Mouse (Mus musculus) gastrocnemius, adult 18-20 months (tissue): ENCODE results near the gene Smyd2. TPM values are rescaled to one million over a fixed set of nuclear protein-coding genes. Genes with fewer than 3 reads are reported as not detected.

Source experiments
- DNase-seq: peaks from one replicate; pipeline ENCODE4 v3.0.0; 2021; ENCODE audit warnings: low spot score
- long read RNA-seq, 2 experiments: library from polyadenylated mRNA; stranded (forward); transcript quantifications; one replicate each; pipeline ENCODE4 v2.0.0; 2021
- total RNA-seq, 2 experiments: library from RNA; stranded (reverse); gene quantifications; 2 replicates each; pipeline ENCODE4 v1.2.3; 2021

The Smyd2 gene
- 100 to 1,000 TPM; 316 to 319 TPM for total RNA-seq
- long read RNA-seq, experiment 1, transcript Smyd2-201 (12 exons, 1,680 nt): major isoform, 271 of 388 reads
- long read RNA-seq, experiment 1, transcript Smyd2-203 (2 exons, 489 nt): minor isoform, 10 of 388 reads
- long read RNA-seq, experiment 1, partial matches to known transcripts: 14 of 388 reads
- long read RNA-seq, experiment 1, other reads (novel, unspliced or antisense): 92 of 388 reads
- long read RNA-seq, experiment 2, transcript Smyd2-203 (2 exons, 489 nt): minor isoform, 7 of 423 reads
- long read RNA-seq, experiment 2, transcript Smyd2-201 (12 exons, 1,680 nt): major isoform, 317 of 423 reads
- long read RNA-seq, experiment 2, partial matches to known transcripts: 35 of 423 reads
- long read RNA-seq, experiment 2, other reads (novel, unspliced or antisense): 62 of 423 reads

DNA sequence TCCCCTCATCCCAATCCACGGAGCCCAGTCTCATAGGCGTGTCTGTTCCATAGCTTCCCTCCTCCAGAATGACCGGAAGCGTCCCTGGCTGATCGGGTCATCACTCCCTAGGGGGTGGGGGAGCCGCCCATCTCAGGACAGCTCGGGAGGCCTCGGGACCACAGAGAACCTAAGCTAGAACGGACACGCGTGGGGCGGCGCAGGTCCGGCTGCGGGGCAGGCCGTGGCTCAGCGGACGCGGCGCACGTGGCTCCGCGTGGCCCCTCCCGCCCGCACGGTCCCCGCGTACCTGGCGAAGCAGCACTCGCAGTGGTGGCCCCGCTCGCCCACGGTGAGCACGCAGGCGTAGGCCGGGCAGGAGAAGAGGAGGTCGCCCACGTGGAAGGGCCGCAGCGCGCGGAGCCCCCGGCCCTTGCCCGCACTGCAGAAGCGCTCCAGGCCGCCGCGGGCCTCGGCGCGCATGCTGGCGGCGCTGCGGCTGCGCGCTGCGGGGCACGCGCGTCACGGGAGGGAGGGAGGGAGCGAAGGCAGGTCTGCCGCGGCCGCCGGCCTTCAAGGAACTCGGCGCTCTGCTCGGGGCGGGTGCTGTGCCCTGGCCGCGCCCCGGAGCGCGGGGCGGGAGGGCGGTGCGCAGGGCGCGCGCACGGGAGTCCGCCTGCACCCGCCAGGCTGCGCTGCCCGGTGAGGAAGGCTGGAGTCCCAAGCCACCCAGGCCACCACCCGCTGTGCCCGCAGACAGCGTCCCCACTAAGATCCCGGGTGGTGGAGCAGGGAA, at the start of gene Smyd2:
Smyd2 (minus strand) TSS at position 546 of the 775 bp plus-strand sequence.
- peak; percentile 69 for DNase-seq

DNA sequence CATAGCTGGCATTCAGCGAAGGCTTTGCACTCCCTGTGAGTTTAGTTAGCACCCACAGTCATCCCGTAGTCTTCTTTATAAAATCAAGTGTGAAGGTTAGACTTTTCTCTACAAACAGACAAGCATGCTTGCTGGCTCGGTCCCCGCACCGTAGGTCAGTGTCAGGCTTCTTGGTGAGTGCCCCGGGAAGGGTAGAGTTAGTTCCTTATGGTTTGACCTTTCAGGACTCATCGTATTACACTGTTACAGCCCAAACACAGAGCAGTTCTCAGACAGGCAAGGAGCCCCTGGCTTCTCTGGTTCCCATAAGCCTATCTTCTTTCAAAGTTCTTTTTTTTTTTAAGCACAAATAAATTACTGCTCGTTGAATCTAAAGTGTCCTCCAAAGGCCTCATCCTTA, 48.2 kb upstream of the Smyd2 start:
- DNase-seq: peak; percentile 48

GRCm38 (mm10) chr1:189968027-189968426, 45.9 kb upstream of the Smyd2 start:
- no peak for DNase-seq

DNA sequence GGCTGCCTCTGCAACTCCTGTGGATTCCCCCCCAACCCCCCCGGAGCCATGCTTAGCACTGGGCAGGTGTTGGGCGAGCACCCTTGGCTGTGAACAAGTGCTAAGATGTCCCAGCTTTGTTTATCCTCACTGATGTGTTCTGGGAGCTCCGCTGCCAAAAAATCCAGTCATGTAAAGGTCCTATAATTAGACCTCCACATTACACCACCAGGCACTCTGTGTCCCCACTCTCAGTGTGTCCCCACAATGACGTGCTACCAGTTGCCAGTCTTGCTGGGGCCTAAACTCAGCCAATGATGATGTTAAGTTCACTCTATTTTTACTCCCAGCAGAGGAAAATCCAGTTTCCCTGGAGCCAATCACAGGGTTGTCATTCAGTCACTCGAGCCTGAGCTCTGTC, 38.3 kb upstream of the Smyd2 start:
- peak; percentile 79 for DNase-seq

DNA sequence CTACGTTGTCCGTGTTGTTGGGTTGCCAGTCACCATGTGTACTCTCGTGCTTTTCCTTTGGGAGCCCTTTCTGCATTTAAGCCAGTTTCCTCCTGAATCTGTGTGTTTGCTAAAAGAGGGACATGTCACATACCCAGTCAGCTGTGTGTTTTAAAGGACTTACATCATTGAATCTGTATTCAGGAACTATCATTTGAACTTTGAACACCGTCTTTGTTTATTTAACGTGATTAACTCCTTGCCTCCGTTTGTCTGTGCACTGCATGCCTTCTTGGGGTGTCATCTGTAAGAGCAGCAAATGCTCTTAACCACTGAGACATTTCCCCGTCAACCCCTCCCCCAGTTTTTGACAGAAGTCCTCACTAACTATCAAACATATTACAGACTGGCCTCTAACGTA, 37.6 kb upstream of the Smyd2 start:
- no peak for DNase-seq

GRCm38 (mm10) chr1:189951861-189952260, 29.7 kb upstream of the Smyd2 start:
- DNase-seq: no peak

- DNase-seq: no peak
Measured at GRCm38 (mm10) chr1:189947411-189947810, 25.2 kb upstream of the Smyd2 start.

DNA sequence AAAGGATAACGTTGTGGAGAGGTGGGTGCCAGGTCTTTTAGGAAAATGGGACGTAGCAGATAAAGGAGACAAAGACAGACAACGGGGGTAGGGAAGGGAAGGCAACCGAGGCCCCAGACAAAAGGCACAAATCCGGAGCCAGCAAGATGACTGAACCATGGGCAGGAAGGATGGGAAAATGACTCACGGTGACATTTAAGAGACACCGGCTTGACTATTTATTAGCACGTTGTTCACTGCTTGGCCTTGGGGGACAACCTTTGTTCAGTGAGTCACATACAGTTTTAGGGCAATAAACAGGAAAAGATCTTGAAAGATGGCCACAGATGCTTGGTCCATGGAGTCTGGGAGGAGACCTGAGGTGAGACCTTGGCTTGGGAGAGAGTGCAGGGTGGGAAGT, 24.0 kb upstream of the Smyd2 start:
- no peak for DNase-seq

- no peak for DNase-seq
Measured at GRCm38 (mm10) chr1:189941786-189942185, 19.6 kb upstream of the Smyd2 start.

GRCm38 (mm10) chr1:189936436-189937105, 14.4 kb upstream of the Smyd2 start:
- no peak for DNase-seq

DNA sequence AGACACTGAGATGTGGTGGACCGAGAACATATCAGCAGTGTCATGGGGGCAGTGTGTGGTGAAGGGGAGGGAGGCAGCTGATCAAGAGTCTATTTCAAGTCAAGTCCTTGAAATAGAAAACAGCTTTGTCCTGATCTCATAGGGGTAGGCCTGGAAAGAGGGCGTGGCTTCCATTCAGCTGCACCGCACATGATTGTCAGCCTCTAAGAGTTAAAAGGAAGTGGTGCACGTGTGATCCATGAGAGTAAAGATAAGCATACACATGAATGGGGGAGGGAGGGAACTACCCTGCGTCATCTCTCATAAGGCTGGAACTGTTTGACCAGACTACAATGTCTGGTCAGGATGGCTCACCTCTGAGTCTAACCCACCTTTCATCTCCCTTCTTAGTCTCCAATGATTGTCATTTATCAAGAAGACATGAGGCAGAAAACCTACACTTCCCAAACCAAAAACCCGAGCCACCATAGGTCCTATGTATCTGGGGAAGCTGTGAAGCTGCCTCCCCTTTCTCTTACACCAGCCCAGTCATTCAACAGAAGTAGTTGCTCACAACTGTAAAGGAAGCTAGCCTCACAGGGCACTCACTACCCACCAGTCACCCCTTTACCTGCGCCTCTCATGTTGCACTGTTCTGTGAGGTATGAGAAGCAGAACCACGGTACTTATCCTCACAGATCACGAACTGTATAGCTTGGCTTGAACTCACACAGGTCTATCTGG, 11.5 kb upstream of the Smyd2 start:
- DNase-seq: no peak

GRCm38 (mm10) chr1:189932976-189933375, 10.8 kb upstream of the Smyd2 start:
- DNase-seq: no peak

DNA sequence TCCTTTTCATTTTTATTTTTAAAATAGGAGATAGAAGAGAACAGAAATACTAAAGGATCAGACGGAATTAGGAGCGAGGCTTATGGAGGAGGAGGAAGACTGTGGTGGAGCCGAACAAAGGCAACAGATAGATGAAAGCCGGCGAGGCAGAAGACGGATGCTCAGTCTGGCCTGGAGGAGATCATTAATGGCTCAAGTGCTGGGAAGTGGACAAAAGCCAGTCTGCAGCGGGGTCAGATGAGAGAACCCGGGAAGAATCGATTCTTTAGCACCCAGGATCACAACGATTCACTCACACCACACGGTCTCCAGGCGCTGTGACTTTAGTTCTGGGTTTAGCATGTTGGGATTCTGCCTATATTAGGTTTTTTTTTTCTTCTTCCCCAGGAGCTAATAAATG, 10.0 kb upstream of the Smyd2 start:
- DNase-seq: no peak

DNA sequence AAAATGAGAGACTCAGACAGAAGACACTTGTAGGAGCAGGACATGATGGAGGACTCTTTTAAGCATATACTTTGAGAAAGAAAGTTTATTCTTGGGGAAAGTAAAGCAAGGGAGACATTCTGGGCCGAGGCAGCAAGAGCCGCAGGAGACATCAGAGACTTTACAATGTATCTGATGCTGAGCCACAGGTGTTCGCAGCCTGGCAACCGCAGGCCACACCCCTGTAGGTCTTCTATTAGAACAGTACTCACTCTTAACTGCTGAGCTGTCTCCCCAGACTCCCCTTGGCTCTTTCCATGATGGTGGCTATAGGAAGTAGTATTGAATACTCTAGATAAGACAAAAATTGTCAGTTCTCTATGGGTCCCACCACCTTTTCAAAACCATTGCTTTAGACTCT, 7.7 kb upstream of the Smyd2 start:
- no peak for DNase-seq

DNA sequence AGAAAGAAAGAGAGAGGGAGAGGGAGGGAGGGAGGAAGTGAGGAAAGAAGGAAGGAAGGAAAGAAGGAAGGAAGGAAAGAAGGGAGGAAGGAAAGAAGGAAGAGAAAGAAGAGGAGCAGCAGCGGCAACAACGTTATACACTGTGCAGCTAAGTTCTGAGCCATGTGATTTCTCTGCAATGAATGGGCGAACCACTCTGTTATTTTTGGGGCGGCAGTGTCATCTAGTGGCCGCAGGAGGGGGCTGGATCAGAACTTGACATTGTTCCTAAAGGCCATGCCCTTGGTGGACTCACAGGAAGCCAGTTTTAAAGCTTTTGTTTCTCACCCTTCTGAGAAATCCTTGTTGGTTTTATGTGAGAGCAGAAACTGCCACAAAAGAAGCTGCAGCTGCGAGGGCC, 5.5 kb upstream of the Smyd2 start:
- peak; percentile 80 for DNase-seq

GRCm38 (mm10) chr1:189926279-189926678, 4.1 kb upstream of the Smyd2 start:
- no peak for DNase-seq

GRCm38 (mm10) chr1:189923871-189924568, 1.9 kb upstream of the Smyd2 start:
- peak; percentile 87 for DNase-seq

GRCm38 (mm10) chr1:189923157-189923556, 994 bp upstream of the Smyd2 start:
- no peak for DNase-seq

GRCm38 (mm10) chr1:189922721-189923120, 558 bp upstream of the Smyd2 start:
- peak; percentile 71 for DNase-seq

GRCm38 (mm10) chr1:189921568-189921817, 670 bp downstream of the Smyd2 start:
- no peak for DNase-seq
